Mouse (Mus musculus) left cerebral cortex, adult 18-20 months (tissue): ENCODE measurements around the gene Hspa14. TPM values are rescaled to one million over a fixed set of nuclear protein-coding genes. Genes with fewer than 3 reads are reported as not detected.

Source experiments
- total RNA-seq, 2 experiments: library from RNA; stranded (reverse); gene quantifications; 2 replicates each; pipeline ENCODE4 v1.2.3; 2021

Hspa14 gene
- total RNA-seq, 2 experiments from 2014 or later = 43.9 to 44.6 TPM

Other genes starting within 250 kb of the Hspa14 start
- 100 to 1,000 TPM in 1 of 2 experiments, 10 to 100 TPM in 1; 99.5 to 103 TPM for gene Nmt2, start 228.6 kb downstream of the Hspa14 start, total RNA-seq
- 10 to 100 TPM in 1 of 2 experiments, 1 to 10 TPM in 1; 7.7 to 10.4 TPM for gene Rpp38, start 180.2 kb downstream of the Hspa14 start, total RNA-seq
- gene Acbd7, start 176.6 kb downstream of the Hspa14 start, total RNA-seq = 1 to 10 TPM in 1 of 2 experiments, under 1 TPM in 1; 0.96 to 1.3 TPM
- not detected for gene Olah, start 115.6 kb downstream of the Hspa14 start, total RNA-seq
- 1 to 10 TPM; 1.6 to 2.0 TPM for gene Meig1, start 90.2 kb downstream of the Hspa14 start, total RNA-seq
- 10 to 100 TPM; 10.7 to 11.9 TPM for gene Dclre1c, start 88.7 kb downstream of the Hspa14 start, total RNA-seq
- gene Suv39h2, start 37.8 kb downstream of the Hspa14 start, total RNA-seq = 1 to 10 TPM; 3.5 to 4.0 TPM
- 1 to 10 TPM; 4.2 to 4.4 TPM for gene Gm45902, start within 50 bp of the Hspa14 start, total RNA-seq
- under 1 TPM; 0.47 to 0.53 TPM for gene Cdnf, start 216 bp upstream of the Hspa14 start, total RNA-seq
- gene Fam107b, start 57.7 kb upstream of the Hspa14 start, total RNA-seq = 1 to 10 TPM; 7.7 to 9.3 TPM